In genomic region chr10:111495888-111496287, GRCm38 (mm10) we compare ENCODE assay signal across 22 mouse cellular contexts. TPM values are rescaled to one million over a fixed set of nuclear protein-coding genes. Genes with fewer than 3 reads are reported as not detected.
DNase-seq lines count a peak whose midpoint lies in the region; TF ChIP-seq lines count a peak whose summit lies in the region.
"Had no signal": no experiment of that assay in that cellular context is flagged by ENCODE, and none has a peak within 500 bp of the region (broad histone marks: within the 10 kb centered on the region; RNA-seq: fewer than 3 reads in every experiment).

No protein-coding gene starts in this region.

- H3K36me3 ChIP-seq in MEL (ENCODE audit: control insufficient read depth in 1 of 2, insufficient read depth in 2 of 2, low read length in 2 of 2) = peaks cover 3 to 28% of the 10 kb centered on the region in 2 experiments

- H3K4me1 ChIP-seq in MEL (ENCODE audit: control insufficient read depth in 1 of 2, insufficient read depth in 2 of 2, low read length in 2 of 2) = no peaks in the 10 kb centered on the region
- H3K4me1 ChIP-seq: embryonic facial prominence, embryonic 13.5 days; embryonic facial prominence, embryonic 15.5 days; forebrain, embryonic 10.5 days; forebrain, embryonic 12.5 days had no signal

- H3K9me3 ChIP-seq in MEL (replicated peaks; ENCODE audit: insufficient read depth, low read length) = no peaks in the 10 kb centered on the region
- H3K9me3 ChIP-seq: embryonic facial prominence, embryonic 13.5 days; embryonic facial prominence, embryonic 15.5 days; forebrain, embryonic 10.5 days; forebrain, embryonic 12.5 days; G1E had no signal

- no peak for TF ChIP-seq CTCF in MEL (IDR thresholded peaks at IDR 0.05 in 2 of 3, conservative IDR thresholded peaks at IDR 0.05 in 1 of 3; ENCODE audit: control insufficient read depth in 1 of 3, insufficient read depth in 1 of 3, low read depth in 2 of 3, low read length in 3 of 3, poor library complexity in 1 of 3, severe bottlenecking in 1 of 3)

- peak; percentile 58 to 76 for DNase-seq in adrenal gland, adult (ENCODE audit: inconsistent age in 2 of 2, low spot score in 1 of 2)
- no peak for DNase-seq in adrenal gland, postnatal 4 days (ENCODE audit: low spot score in 2 of 2)
- DNase-seq in adrenal gland, postnatal 10 days = peak; percentile 27
- DNase-seq in adrenal gland, adult 8-10 months = no peak
- DNase-seq in MEL (ENCODE audit: low read depth, low spot score) = peak; percentile 14
- DNase-seq in adrenal gland, postnatal 25 days = peak; percentile 28
- no peak for DNase-seq in gastrocnemius, adult 8-10 months (ENCODE audit: low spot score in 2 of 2)
- DNase-seq: B cell, adult 2 months; cerebellum, adult 11 months; cerebellum, adult 18-20 months; cerebellum, adult 8-10 months; cerebellum, adult 9-11 months; cerebellum, postnatal 14 days; cerebellum, postnatal 36 days; embryo, embryonic 11 days had no signal

- no peak overlapping the region for H3K27ac ChIP-seq in MEL (ENCODE audit: control insufficient read depth, low read depth, low read length)
- H3K27ac ChIP-seq: embryonic facial prominence, embryonic 13.5 days; embryonic facial prominence, embryonic 15.5 days; forebrain, embryonic 10.5 days; forebrain, embryonic 12.5 days had no signal

- no peaks in the 10 kb centered on the region for H3K27me3 ChIP-seq in MEL (ENCODE audit: control insufficient read depth in 1 of 2, insufficient read depth in 2 of 2, low read length in 2 of 2)
- H3K27me3 ChIP-seq: CH12.LX; embryonic facial prominence, embryonic 13.5 days; embryonic facial prominence, embryonic 15.5 days; forebrain, embryonic 12.5 days had no signal

- TF ChIP-seq EP300 in MEL (IDR thresholded peaks at IDR 0.05; ENCODE audit: low read depth in 1 of 2, low read length in 2 of 2) = no peak

- H3K79me2 ChIP-seq in MEL (ENCODE audit: control insufficient read depth, insufficient read depth, low read length, poor library complexity) = no peaks in the 10 kb centered on the region; the same call in 1 of the 2 replicates

- no peak for TF ChIP-seq POLR2A in MEL (IDR thresholded peaks at IDR 0.05; ENCODE audit: control insufficient read depth in 1 of 2, insufficient read depth in 1 of 2, low read depth in 1 of 2, low read length in 2 of 2, poor library complexity in 1 of 2)

- H3K4me3 ChIP-seq in MEL (ENCODE audit: control insufficient read depth in 1 of 2, insufficient read depth in 1 of 2, low read depth in 2 of 2, low read length in 2 of 2) = no peak overlapping the region
- H3K4me3 ChIP-seq: embryonic facial prominence, embryonic 13.5 days; embryonic facial prominence, embryonic 15.5 days; erythroblast, embryonic 14.5 days; forebrain, embryonic 10.5 days; forebrain, embryonic 12.5 days had no signal

- no peak overlapping the region for H3K9ac ChIP-seq in MEL (ENCODE audit: control insufficient read depth, low read depth, low read length, poor library complexity, severe bottlenecking)
- H3K9ac ChIP-seq: embryonic facial prominence, embryonic 13.5 days; embryonic facial prominence, embryonic 15.5 days; forebrain, embryonic 12.5 days had no signal

- TF ChIP-seq RAD21 in MEL (IDR thresholded peaks at IDR 0.05; ENCODE audit: low read depth, low read length) = no peak

TF ChIP-seq in MEL, 35 proteins besides CTCF, POLR2A, EP300 and RAD21:
- no peak for TF ChIP-seq ZC3H11A (IDR thresholded peaks at IDR 0.05; ENCODE audit: low read depth, low read length)
- TF ChIP-seq CHD2 (IDR thresholded peaks at IDR 0.05; ENCODE audit: low read length) = no peak
- no peak for TF ChIP-seq ZKSCAN1 (IDR thresholded peaks at IDR 0.05; ENCODE audit: low read depth, low read length)
- TF ChIP-seq ELF1 (IDR thresholded peaks at IDR 0.05; ENCODE audit: low read depth, low read length) = no peak
- TF ChIP-seq TBP (IDR thresholded peaks at IDR 0.05; ENCODE audit: low read depth, low read length) = no peak
- TF ChIP-seq BHLHE40 (IDR thresholded peaks at IDR 0.05; ENCODE audit: borderline replicate concordance, low read depth, low read length) = no peak
- TF ChIP-seq SMC3 (IDR thresholded peaks at IDR 0.05; ENCODE audit: low read depth, low read length) = no peak
- no peak for TF ChIP-seq MAX (IDR thresholded peaks at IDR 0.05; ENCODE audit: low read length)
- no peak for TF ChIP-seq MYC (IDR thresholded peaks at IDR 0.05; ENCODE audit: low read depth, low read length)
- no peak for TF ChIP-seq JUND (IDR thresholded peaks at IDR 0.05; ENCODE audit: low read depth, low read length)

RNA-seq across cellular contexts. Expression of gene Phlda1, which starts 10.2 kb away (rescaled TPM):
- 10 to 100 TPM; 44.5 to 46.8 TPM for total RNA-seq in adrenal gland, postnatal 4 days (2021)
- total RNA-seq in adrenal gland, postnatal 10 days (2021) = 10 to 100 TPM; 36.3 to 40.2 TPM
- total RNA-seq in adrenal gland, adult 8-10 months (2022) = 100 to 1,000 TPM in 1 of 4 experiments, 10 to 100 TPM in 3; 57.2 to 195 (median 76.9) TPM
- total RNA-seq in MEL (2012; rRNA removed) = 0.27 and 0.39 TPM in 2 replicates
- polyA plus RNA-seq in MEL (2012; ENCODE audit: insufficient read depth in 1 of 2, insufficient read length in 2 of 2, low read depth in 1 of 2, low replicate concordance in 2 of 2, missing spikeins in 1 of 2) = 1 to 10 TPM in 1 of 2 experiments, not detected in 1; 3.4 TPM
- 66.2 and 75.2 TPM in 2 replicates for total RNA-seq in adrenal gland, postnatal 25 days (2021)
- 1 to 10 TPM; 2.4 to 3.9 (median 3.6) TPM for total RNA-seq in gastrocnemius, adult 8-10 months (2022)

RNA-seq across cellular contexts. Expression of gene Nap1l1, which starts 22.9 kb away (rescaled TPM):
- 100 to 1,000 TPM; 213 to 250 TPM for total RNA-seq in adrenal gland, postnatal 4 days (2021)
- 100 to 1,000 TPM; 130 to 141 TPM for total RNA-seq in adrenal gland, postnatal 10 days (2021)
- 100 to 1,000 TPM; 120 to 143 (median 133) TPM for total RNA-seq in adrenal gland, adult 8-10 months (2022)
- total RNA-seq in MEL (2012; rRNA removed) = 183 and 220 TPM in 2 replicates
- polyA plus RNA-seq in MEL (2012; ENCODE audit: insufficient read depth in 1 of 2, insufficient read length in 2 of 2, low read depth in 1 of 2, low replicate concordance in 2 of 2, missing spikeins in 1 of 2) = 100 to 1,000 TPM; 296 to 591 TPM
- 150 and 162 TPM in 2 replicates for total RNA-seq in adrenal gland, postnatal 25 days (2021)
- total RNA-seq in gastrocnemius, adult 8-10 months (2022) = 10 to 100 TPM; 53.4 to 66.1 (median 59.2) TPM

Comparison
In these comparisons a context has a peak if more than half of its experiments do, and no peak if none do; other contexts are left out.
1. DNase-seq: peak in adrenal gland, adult (2 of 2), adrenal gland, postnatal 10 days (single experiment), MEL (single experiment) and adrenal gland, postnatal 25 days (single experiment); none in adrenal gland, postnatal 4 days (0 of 2), adrenal gland, adult 8-10 months (single experiment) and gastrocnemius, adult 8-10 months (0 of 2).
2. RNA of gene Phlda1, which starts 10.2 kb away (total RNA-seq): 57.2 to 195 TPM in adrenal gland, adult 8-10 months, 66.2 to 75.2 TPM in adrenal gland, postnatal 25 days, 44.5 to 46.8 TPM in adrenal gland, postnatal 4 days and 36.3 to 40.2 TPM in adrenal gland, postnatal 10 days; 2.4 to 3.9 TPM in gastrocnemius, adult 8-10 months and 0.27 to 0.39 TPM in MEL; every median in the first group is over 4 times any median in the second.